Mouse (Mus musculus) limb, embryonic 11.5 days (tissue): ENCODE results near the gene Vsig2. TPM values are rescaled to one million over a fixed set of nuclear protein-coding genes. Genes with fewer than 3 reads are reported as not detected.

Experiments used
- ATAC-seq: fragments of 200-750 bp; cut with Nextera tagmentation; 2 replicates; pipeline ENCODE4 v1.8.0; 2017; ENCODE audit warnings: low read depth; ENCODE audit not compliant: insufficient number of reproducible peaks, low FRiP score, low TSS enrichment
- DNase-seq: peaks from one replicate; pipeline ENCODE4 v3.0.0-alpha.2; 2015; ENCODE audit warnings: low spot score
- H3K27ac ChIP-seq: fragments of 300-500 bp; sonication (generic); replicated peaks from 2 replicates; pipeline ENCODE4 v1.5.1; 2014; ENCODE audit warnings: low read depth, mild to moderate bottlenecking, low read length
- H3K27me3 ChIP-seq: fragments of 300-500 bp; sonication (generic); 2 replicates; pipeline ENCODE4 v1.6.1; 2014; ENCODE audit warnings: mild to moderate bottlenecking, low read length, mixed read lengths; ENCODE audit not compliant: control insufficient read depth, insufficient read depth
- H3K36me3 ChIP-seq: fragments of 300-500 bp; sonication (generic); 2 replicates; pipeline ENCODE4 v1.6.1; 2014; ENCODE audit warnings: mild to moderate bottlenecking, low read length, moderate library complexity, mixed read lengths; ENCODE audit not compliant: control insufficient read depth, insufficient read depth
- H3K4me1 ChIP-seq: fragments of 300-500 bp; sonication (generic); 2 replicates; pipeline ENCODE4 v1.6.1; 2014; ENCODE audit warnings: low read length, mixed read lengths; ENCODE audit not compliant: control insufficient read depth, insufficient read depth
- H3K4me2 ChIP-seq: fragments of 300-500 bp; sonication (generic); 2 replicates; pipeline ENCODE4 v1.6.1; 2014; ENCODE audit warnings: low read depth, mild to moderate bottlenecking, moderate library complexity; ENCODE audit not compliant: severe bottlenecking
- H3K4me3 ChIP-seq: fragments of 300-500 bp; sonication (generic); 2 replicates; pipeline ENCODE4 v1.5.1; 2014; ENCODE audit warnings: low read depth, low read length
- H3K9ac ChIP-seq: fragments of 300-500 bp; sonication (generic); 2 replicates; pipeline ENCODE4 v1.6.1; 2014; ENCODE audit warnings: mild to moderate bottlenecking, low read length
- H3K9me3 ChIP-seq: fragments of 300-500 bp; sonication (generic); 2 replicates; pipeline ENCODE4 v1.6.1; 2016; ENCODE audit warnings: low read length; ENCODE audit not compliant: control insufficient read depth
- WGBS: fragments of 180-500 bp; shearing (Covaris S2); extraction: QIAGEN DNeasy Blood & Tissue Kit; methylation state at CpG from one replicate; pipeline ENCODE4 v1.1.7; 2014; 5-methylcytosine and 5-hydroxymethylcytosine counted together
- polyA plus RNA-seq: library from polyadenylated mRNA; unstranded; fragments of >200 nt; fragmentation: Nextera tagmentation; extraction: Ambion mirVana; gene quantifications from 2 replicates; pipeline ENCODE4 v1.2.1, GENCODE M21; 2014

Vsig2 gene
- polyA plus RNA-seq, 1 experiment from 2014 or later, result 0.87 TPM

DNA sequence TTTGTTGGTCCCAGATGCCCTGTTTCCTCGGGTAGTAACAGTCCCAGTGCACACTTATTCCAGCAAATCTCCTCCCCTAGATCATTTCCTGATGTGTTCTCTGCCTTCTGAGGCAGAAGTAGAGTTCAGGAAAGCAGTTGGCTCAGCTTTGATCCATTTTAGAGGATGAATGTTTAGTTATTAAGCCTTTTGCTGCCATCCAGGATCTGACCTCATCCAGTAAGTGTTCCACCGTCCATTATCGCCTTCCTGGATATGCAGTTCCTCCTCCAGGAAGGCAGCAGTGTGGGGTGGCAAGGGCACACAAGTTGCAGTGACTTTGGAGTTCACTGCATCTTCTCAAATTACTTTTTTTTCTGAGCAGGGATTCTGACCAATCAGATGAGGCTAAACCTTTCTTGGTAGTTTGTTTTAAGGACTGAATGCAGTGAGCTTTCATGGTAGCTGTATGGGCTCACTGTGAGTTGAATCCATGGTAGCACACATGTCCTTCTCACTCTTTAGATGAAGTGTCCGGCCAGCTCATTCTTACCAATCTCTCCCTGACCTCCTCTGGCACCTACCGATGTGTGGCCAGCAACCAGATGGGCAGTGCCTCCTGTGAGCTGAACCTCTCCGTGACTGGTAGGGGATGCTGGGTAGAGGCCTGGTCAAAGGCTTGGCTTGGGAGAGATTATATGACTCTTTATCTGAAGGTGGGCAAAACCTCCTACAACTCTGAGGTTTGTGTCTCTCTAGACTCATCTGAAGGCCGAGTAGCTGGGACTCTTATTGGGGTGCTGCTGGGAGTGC, 3.0 kb downstream of the Vsig2 start:
- no peak for ATAC-seq
- Histone ChIP-seq H3K27ac (no peak overlapping the region), H3K9ac (no peak overlapping the region), H3K27me3 (peaks cover 18% of the 10 kb centered on the region), H3K4me3 (no peak overlapping the region), H3K4me2 (no peak overlapping the region), H3K36me3 (no peaks in the 10 kb centered on the region), H3K4me1 (no peaks in the 10 kb centered on the region), H3K9me3 (no peaks in the 10 kb centered on the region)
- DNase-seq, result no peak
- 70% methylated on average over 7 of the region's 7 CpGs for WGBS

DNA sequence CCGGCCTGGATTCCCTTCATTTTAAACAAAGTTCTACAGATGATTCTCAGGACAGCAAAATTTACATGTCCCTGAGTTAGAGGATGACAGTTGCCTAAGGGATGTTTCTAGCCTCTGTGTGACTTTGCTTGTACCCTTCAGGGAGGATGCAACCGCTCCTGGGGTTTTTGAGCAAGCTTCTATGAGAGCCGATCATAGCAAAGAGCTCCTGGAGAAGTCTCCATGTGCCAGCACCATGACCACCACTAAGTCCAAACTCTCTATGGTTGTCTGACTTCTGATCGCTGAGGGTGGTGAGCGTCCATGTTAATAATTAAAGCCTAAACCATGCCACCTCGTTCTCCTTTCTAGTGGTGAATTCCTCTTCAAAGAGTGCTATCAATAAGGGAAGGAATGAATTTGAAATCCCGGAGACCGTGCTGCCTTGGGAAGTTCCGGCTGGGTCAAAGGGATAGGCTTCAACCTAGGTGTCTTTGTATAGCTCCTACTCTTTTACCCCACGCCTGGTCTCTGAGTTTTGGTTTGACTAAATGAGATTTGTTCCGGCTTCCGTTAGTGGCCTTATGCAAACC, 4.9 kb downstream of the Vsig2 start:
- ATAC-seq (peak; percentile 18; the same call in 1 of the 2 replicates), DNase-seq (no peak)
- H3K4me1 ChIP-seq, result no peaks in the 10 kb centered on the region
- H3K27me3 ChIP-seq, result peaks cover 18% of the 10 kb centered on the region
- no peak overlapping the region for H3K9ac ChIP-seq
- peak overlapping the region; percentile 17 for H3K4me3 ChIP-seq
- no peaks in the 10 kb centered on the region for H3K9me3 ChIP-seq
- peak overlapping the region; percentile 47 for H3K4me2 ChIP-seq
- 25% methylated on average over 12 of the region's 12 CpGs for WGBS
- no peak overlapping the region for H3K27ac ChIP-seq
- no peaks in the 10 kb centered on the region for H3K36me3 ChIP-seq

DNA sequence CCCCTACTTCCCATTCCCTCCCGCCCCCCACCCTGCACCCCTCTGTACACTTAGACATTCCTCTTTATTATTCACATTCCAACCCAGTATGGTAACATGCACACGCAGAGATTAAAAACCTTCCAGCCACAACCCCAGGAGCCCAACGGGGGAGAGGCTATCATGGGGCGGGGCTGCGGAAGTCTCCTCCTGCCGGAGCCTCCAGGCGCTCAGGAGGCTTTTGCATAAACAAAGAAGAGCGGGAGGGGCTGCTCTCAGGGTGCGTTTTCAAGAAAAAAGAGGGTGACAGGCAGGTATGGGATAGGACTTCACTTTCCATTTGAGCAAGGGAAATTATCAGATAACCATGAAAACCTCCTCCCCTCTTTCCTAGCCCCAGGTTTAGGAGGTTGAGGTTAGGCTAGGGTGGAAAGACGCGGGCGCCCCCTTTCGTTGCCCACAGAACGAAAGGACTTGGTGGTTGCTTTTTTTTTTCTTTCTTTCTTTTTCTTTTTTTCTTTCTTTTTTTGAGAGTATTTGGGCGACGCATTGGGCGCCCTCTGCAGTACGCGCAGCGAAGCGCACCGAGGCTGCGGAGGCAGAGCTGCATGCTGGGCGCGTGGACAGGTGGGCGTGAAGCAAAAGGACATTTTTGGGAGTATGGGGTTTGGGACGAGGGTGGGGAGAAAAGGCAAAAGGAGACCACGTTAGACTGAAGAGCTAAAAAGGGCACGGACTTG, 5.6 kb downstream of the Vsig2 start:
- Histone ChIP-seq H3K36me3 (no peaks in the 10 kb centered on the region), H3K4me1 (no peaks in the 10 kb centered on the region), H3K9me3 (no peaks in the 10 kb centered on the region), H3K4me2 (peak overlapping the region; percentile 47), H3K27me3 (peaks cover 21% of the 10 kb centered on the region), H3K9ac (no peak overlapping the region), H3K4me3 (peak overlapping the region; percentile 17), H3K27ac (no peak overlapping the region)
- peak; percentile 79 for DNase-seq
- ATAC-seq, result peak; percentile 42; the same call in 1 of the 2 replicates
- WGBS, result 2% methylated on average over 29 of the region's 29 CpGs

DNA sequence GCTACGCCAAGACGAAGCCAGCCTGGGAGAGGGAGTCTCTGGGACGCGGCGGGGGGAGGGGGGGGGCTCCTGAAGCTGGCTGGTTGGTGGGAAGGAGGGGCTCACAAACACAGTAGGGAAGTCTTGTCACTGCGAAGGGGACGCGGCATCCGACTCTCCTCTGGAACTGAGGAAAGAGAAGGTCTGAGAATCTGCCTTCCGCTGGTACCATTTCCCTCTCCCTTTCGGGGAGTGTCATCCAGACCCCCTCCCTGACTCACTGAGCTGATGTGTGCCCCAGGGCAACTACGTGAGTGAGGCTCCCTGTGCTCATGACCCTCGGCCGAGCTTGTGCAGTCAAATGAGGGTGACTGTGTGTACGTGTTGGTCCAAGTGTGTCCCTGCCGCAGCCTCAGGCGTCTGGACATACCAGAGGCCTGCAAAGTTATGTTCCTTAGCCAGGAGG, 6.1 kb downstream of the Vsig2 start:
- H3K4me3 ChIP-seq, result peak overlapping the region; percentile 17; the same call in 1 of the 2 replicates
- no peak overlapping the region for H3K9ac ChIP-seq
- no peaks in the 10 kb centered on the region for H3K4me1 ChIP-seq
- ATAC-seq (0 out of 2 replicates have a peak, but pooled peaks have one; percentile 33), DNase-seq (peak; percentile 41)
- H3K36me3 ChIP-seq, result no peaks in the 10 kb centered on the region
- H3K27me3 ChIP-seq, result peaks cover 22% of the 10 kb centered on the region
- 3% methylated on average over 16 of the region's 17 CpGs for WGBS
- no peak overlapping the region for H3K27ac ChIP-seq
- no peaks in the 10 kb centered on the region for H3K9me3 ChIP-seq
- peak overlapping the region; percentile 47 for H3K4me2 ChIP-seq

GRCm38 (mm10) chr9:37545847-37546452, 6.9 kb downstream of the Vsig2 start:
- H3K4me1 ChIP-seq, result no peaks in the 10 kb centered on the region
- H3K36me3 ChIP-seq, result no peaks in the 10 kb centered on the region
- no peak overlapping the region for H3K9ac ChIP-seq
- no peak for ATAC-seq
- WGBS, result 7% methylated on average over 27 of the region's 27 CpGs
- no peak overlapping the region for H3K4me3 ChIP-seq
- H3K27ac ChIP-seq, result no peak overlapping the region
- no peak overlapping the region for H3K4me2 ChIP-seq
- no peaks in the 10 kb centered on the region for H3K9me3 ChIP-seq
- no peak for DNase-seq
- peaks cover 30% of the 10 kb centered on the region for H3K27me3 ChIP-seq

DNA sequence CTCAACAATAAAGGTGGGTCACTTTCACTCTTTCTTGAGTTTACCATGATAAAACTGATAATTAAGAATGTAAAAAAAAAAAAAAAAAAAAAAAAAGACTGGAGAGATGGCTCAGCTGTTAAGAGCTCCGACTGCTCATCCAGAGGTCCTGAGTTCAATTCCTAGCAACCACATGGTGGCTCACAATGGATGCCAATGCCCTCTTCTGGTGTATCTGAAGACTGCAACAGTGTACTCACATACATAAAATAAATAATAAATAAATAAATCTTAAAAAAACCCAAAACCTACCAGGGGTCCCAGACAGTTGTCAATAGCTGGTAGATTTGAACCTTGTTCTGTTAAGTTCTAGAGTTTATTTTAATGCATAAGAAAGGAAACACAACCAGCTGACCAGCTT, 7.8 kb downstream of the Vsig2 start:
- peaks cover 35% of the 10 kb centered on the region for H3K27me3 ChIP-seq
- no peak for DNase-seq
- H3K27ac ChIP-seq, result no peak overlapping the region
- H3K4me3 ChIP-seq, result no peak overlapping the region
- peaks cover 3% of the 10 kb centered on the region; the same call in 1 of the 2 replicates for H3K4me1 ChIP-seq
- no peaks in the 10 kb centered on the region for H3K36me3 ChIP-seq
- no peak overlapping the region for H3K4me2 ChIP-seq
- no peak overlapping the region for H3K9ac ChIP-seq
- H3K9me3 ChIP-seq, result no peaks in the 10 kb centered on the region
- 64% methylated on average over 1 of the region's 1 CpGs for WGBS
- no peak for ATAC-seq

DNA sequence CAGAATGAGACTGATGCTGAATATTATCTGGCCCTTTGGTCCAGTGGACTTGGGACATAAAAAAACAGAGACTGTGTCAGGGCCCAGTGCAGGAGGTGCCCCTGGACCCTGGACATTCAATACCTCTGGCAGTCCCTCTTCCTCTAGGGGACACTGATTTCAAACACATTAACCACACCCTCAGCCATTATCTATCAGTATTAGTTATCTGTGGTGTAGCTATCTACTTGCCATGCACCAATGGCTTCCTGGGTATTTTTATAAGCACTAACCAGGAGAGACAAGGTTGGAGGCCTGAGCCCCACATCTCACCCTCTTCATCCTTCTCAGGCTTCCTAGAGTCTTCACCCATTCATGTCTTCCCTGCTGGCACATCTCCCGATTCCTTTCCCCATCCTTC, 11.4 kb downstream of the Vsig2 start:
- Histone ChIP-seq H3K9me3 (no peaks in the 10 kb centered on the region), H3K4me2 (no peak overlapping the region), H3K27me3 (peaks cover 34% of the 10 kb centered on the region), H3K4me1 (peaks cover 7% of the 10 kb centered on the region; the same call in 1 of the 2 replicates), H3K27ac (no peak overlapping the region), H3K36me3 (no peaks in the 10 kb centered on the region), H3K9ac (no peak overlapping the region), H3K4me3 (no peak overlapping the region)
- DNase-seq, result no peak
- ATAC-seq, result no peak
- WGBS, result 63% methylated on average over 1 of the region's 1 CpGs
